8 mouse cellular contexts compared by ENCODE assay signal in genomic region chr7:40086236-40086635, GRCm38 (mm10).
DNase-seq lines count a peak whose midpoint lies in the region; ATAC-seq and TF ChIP-seq lines count a peak whose summit lies in the region.
"Had no signal": no experiment of that assay in that cellular context is flagged by ENCODE, and none has a peak within 500 bp of the region (broad histone marks: within the 10 kb centered on the region; RNA-seq: fewer than 3 reads in every experiment).

No protein-coding gene starts in this region.

- peak; percentile 38 for DNase-seq in kidney, postnatal 0 days (ENCODE audit: low spot score)
- DNase-seq in kidney, adult 11 months: no peak
- peak; percentile 21 for DNase-seq in 416B (ENCODE audit: low read depth)
- DNase-seq in embryonic facial prominence, embryonic 10.5 days (ENCODE audit: low spot score): peak; percentile 14
- DNase-seq in spleen, postnatal 10 days (ENCODE audit: low spot score in 2 of 2): no peak

- no peaks in the 10 kb centered on the region for H3K9me3 ChIP-seq in kidney, postnatal 0 days (replicated peaks; ENCODE audit: low read length)
- H3K9me3 ChIP-seq in E14TG2a.4 (ENCODE audit: low read length): no peaks in the 10 kb centered on the region
- H3K9me3 ChIP-seq in embryonic facial prominence, embryonic 10.5 days: no peaks in the 10 kb centered on the region

- H3K27me3 ChIP-seq in kidney, postnatal 0 days (ENCODE audit: insufficient read depth, low read length): no peaks in the 10 kb centered on the region
- H3K27me3 ChIP-seq in E14TG2a.4 (ENCODE audit: insufficient read depth, low read length): no peaks in the 10 kb centered on the region
- H3K27me3 ChIP-seq in embryonic facial prominence, embryonic 10.5 days (replicated peaks; ENCODE audit: low read depth, poor library complexity, severe bottlenecking): no peaks in the 10 kb centered on the region

- no peak overlapping the region for H3K4me3 ChIP-seq in kidney, postnatal 0 days (replicated peaks; ENCODE audit: low read depth, low read length)
- no peak overlapping the region for H3K4me3 ChIP-seq in E14TG2a.4 (replicated peaks; ENCODE audit: low read length)
- H3K4me3 ChIP-seq in embryonic facial prominence, embryonic 10.5 days: no peak overlapping the region
- H3K4me3 ChIP-seq: myocyte had no signal

- no peak overlapping the region for H3K27ac ChIP-seq in kidney, postnatal 0 days
- H3K27ac ChIP-seq in embryonic facial prominence, embryonic 10.5 days (replicated peaks): no peak overlapping the region

- no peak for ATAC-seq in kidney, postnatal 0 days (replicated peaks; ENCODE audit: low FRiP score, low read depth)
- no peak for ATAC-seq in megakaryocyte-erythroid progenitor cell, adult 5-6 weeks (replicated peaks; ENCODE audit: low FRiP score, low TSS enrichment, poor library complexity, severe bottlenecking)

- peak; percentile 66 for TF ChIP-seq CTCF in kidney, postnatal 0 days (IDR thresholded peaks at IDR 0.05; ENCODE audit: low read depth)
- peak; percentile 69 for TF ChIP-seq CTCF in E14TG2a.4 (conservative IDR thresholded peaks at IDR 0.05; ENCODE audit: low read length)

- WGBS in kidney, postnatal 0 days: 56% methylated on average over 2 of the region's 2 CpGs
- WGBS in embryonic facial prominence, embryonic 10.5 days: 55% methylated on average over 2 of the region's 2 CpGs

- no peak overlapping the region for H3K9ac ChIP-seq in kidney, postnatal 0 days (ENCODE audit: low read depth, low read length)

- no peaks in the 10 kb centered on the region for H3K36me3 ChIP-seq in kidney, postnatal 0 days (ENCODE audit: insufficient read depth, low read length)
- no peaks in the 10 kb centered on the region for H3K36me3 ChIP-seq in E14TG2a.4 (ENCODE audit: insufficient read depth, low read length)
- no peaks in the 10 kb centered on the region for H3K36me3 ChIP-seq in embryonic facial prominence, embryonic 10.5 days (replicated peaks)

- H3K4me2 ChIP-seq in kidney, postnatal 0 days (ENCODE audit: low read length): no peak overlapping the region

- H3K4me1 ChIP-seq in kidney, postnatal 0 days (replicated peaks; ENCODE audit: insufficient read depth, low read length): no peaks in the 10 kb centered on the region
- H3K4me1 ChIP-seq in E14TG2a.4 (replicated peaks; ENCODE audit: low read depth, low read length): no peaks in the 10 kb centered on the region
- H3K4me1 ChIP-seq in embryonic facial prominence, embryonic 10.5 days: no peaks in the 10 kb centered on the region

Comparison
In these comparisons a context has a peak if more than half of its experiments do, and no peak if none do; other contexts are left out.
1. DNase-seq: peak in kidney, postnatal 0 days (single experiment), 416B (single experiment) and embryonic facial prominence, embryonic 10.5 days (single experiment); none in kidney, adult 11 months (single experiment) and spleen, postnatal 10 days (0 of 2).